ENCODE assay signal across 11 mouse cellular contexts in genomic region chr11:94600447-94600846, GRCm38 (mm10). TPM values are rescaled to one million over a fixed set of nuclear protein-coding genes. Genes with fewer than 3 reads are reported as not detected.
DNase-seq lines count a peak whose midpoint lies in the region; ATAC-seq and TF ChIP-seq lines count a peak whose summit lies in the region.
"Had no signal": no experiment of that assay in that cellular context is flagged by ENCODE, and none has a peak within 500 bp of the region (broad histone marks: within the 10 kb centered on the region; RNA-seq: fewer than 3 reads in every experiment).

No protein-coding gene starts in this region.

- no peak for ATAC-seq in forebrain, embryonic 14.5 days
- no peak for ATAC-seq in kidney, postnatal 0 days (replicated peaks; ENCODE audit: low FRiP score, low read depth)
- ATAC-seq in embryonic facial prominence, embryonic 14.5 days (ENCODE audit: low read depth), result no peak
- no peak for ATAC-seq in liver, embryonic 13.5 days (ENCODE audit: low read depth)

- H3K4me1 ChIP-seq in forebrain, embryonic 10.5 days, result peaks cover 29% of the 10 kb centered on the region
- no peaks in the 10 kb centered on the region for H3K4me1 ChIP-seq in forebrain, embryonic 14.5 days (ENCODE audit: control insufficient read depth, insufficient read depth, low read length)
- peaks cover 11% of the 10 kb centered on the region for H3K4me1 ChIP-seq in kidney, postnatal 0 days (replicated peaks; ENCODE audit: insufficient read depth, low read length)
- 0 out of 2 replicates have a peak, but pooled peaks cover 8% of the 10 kb centered on the region for H3K4me1 ChIP-seq in embryonic facial prominence, embryonic 14.5 days (ENCODE audit: control insufficient read depth, insufficient read depth, low read length)
- H3K4me1 ChIP-seq in liver, embryonic 13.5 days (replicated peaks), result peaks cover 28% of the 10 kb centered on the region

- no peak for TF ChIP-seq CTCF in kidney, postnatal 0 days (IDR thresholded peaks at IDR 0.05; ENCODE audit: low read depth)

- H3K36me3 ChIP-seq in forebrain, embryonic 10.5 days (replicated peaks), result peaks cover 11% of the 10 kb centered on the region
- no peaks in the 10 kb centered on the region for H3K36me3 ChIP-seq in forebrain, embryonic 14.5 days (ENCODE audit: control insufficient read depth, insufficient read depth, low read length)
- H3K36me3 ChIP-seq in kidney, postnatal 0 days (ENCODE audit: insufficient read depth, low read length), result no peaks in the 10 kb centered on the region
- no peaks in the 10 kb centered on the region for H3K36me3 ChIP-seq in embryonic facial prominence, embryonic 14.5 days (ENCODE audit: control insufficient read depth, insufficient read depth, low read length)
- H3K36me3 ChIP-seq in liver, embryonic 13.5 days, result no peaks in the 10 kb centered on the region

- H3K27ac ChIP-seq in forebrain, embryonic 10.5 days, result no peak overlapping the region
- no peak overlapping the region for H3K27ac ChIP-seq in forebrain, embryonic 14.5 days (ENCODE audit: low read depth, low read length)
- H3K27ac ChIP-seq in kidney, postnatal 0 days, result no peak overlapping the region
- H3K27ac ChIP-seq in embryonic facial prominence, embryonic 14.5 days (replicated peaks; ENCODE audit: low read depth, low read length), result no peak overlapping the region
- no peak overlapping the region for H3K27ac ChIP-seq in liver, embryonic 13.5 days
- H3K27ac ChIP-seq: liver, embryonic 14.5 days had no signal

- no peak overlapping the region for H3K9ac ChIP-seq in forebrain, embryonic 14.5 days (ENCODE audit: low read length)
- no peak overlapping the region for H3K9ac ChIP-seq in kidney, postnatal 0 days (ENCODE audit: low read depth, low read length)
- no peak overlapping the region for H3K9ac ChIP-seq in embryonic facial prominence, embryonic 14.5 days (ENCODE audit: low read depth, low read length)
- H3K9ac ChIP-seq in liver, embryonic 13.5 days, result no peak overlapping the region
- H3K9ac ChIP-seq: liver, embryonic 14.5 days had no signal

- 94% methylated on average over 7 of the region's 7 CpGs for WGBS in forebrain, embryonic 10.5 days
- 94% methylated on average over 7 of the region's 7 CpGs for WGBS in forebrain, embryonic 14.5 days
- 90% methylated on average over 7 of the region's 7 CpGs for WGBS in kidney, postnatal 0 days
- 88% methylated on average over 7 of the region's 7 CpGs for WGBS in embryonic facial prominence, embryonic 14.5 days
- WGBS in liver, embryonic 13.5 days (ENCODE audit: insufficient replicate concordance), result 79% methylated on average over 7 of the region's 7 CpGs

- H3K4me2 ChIP-seq in forebrain, embryonic 14.5 days (ENCODE audit: low read length), result no peak overlapping the region
- peak overlapping the region; percentile 58; the same call in 1 of the 2 replicates for H3K4me2 ChIP-seq in kidney, postnatal 0 days (ENCODE audit: low read length)
- peak overlapping the region; percentile 64 for H3K4me2 ChIP-seq in embryonic facial prominence, embryonic 14.5 days (ENCODE audit: low read depth, low read length)
- peak overlapping the region; percentile 68; the same call in 1 of the 2 replicates for H3K4me2 ChIP-seq in liver, embryonic 13.5 days

- H3K9me3 ChIP-seq in forebrain, embryonic 10.5 days, result no peaks in the 10 kb centered on the region
- no peaks in the 10 kb centered on the region for H3K9me3 ChIP-seq in forebrain, embryonic 14.5 days (replicated peaks; ENCODE audit: control insufficient read depth, low read length)
- no peaks in the 10 kb centered on the region for H3K9me3 ChIP-seq in kidney, postnatal 0 days (replicated peaks; ENCODE audit: low read length)
- no peaks in the 10 kb centered on the region for H3K9me3 ChIP-seq in embryonic facial prominence, embryonic 14.5 days (ENCODE audit: control insufficient read depth, low read length)
- no peaks in the 10 kb centered on the region for H3K9me3 ChIP-seq in liver, embryonic 13.5 days (replicated peaks)

- H3K27me3 ChIP-seq in forebrain, embryonic 10.5 days (ENCODE audit: poor library complexity, severe bottlenecking), result peaks cover 23% of the 10 kb centered on the region
- no peaks in the 10 kb centered on the region for H3K27me3 ChIP-seq in forebrain, embryonic 14.5 days (replicated peaks; ENCODE audit: control insufficient read depth, insufficient read depth, low read length)
- H3K27me3 ChIP-seq in kidney, postnatal 0 days (ENCODE audit: insufficient read depth, low read length), result no peaks in the 10 kb centered on the region
- H3K27me3 ChIP-seq in embryonic facial prominence, embryonic 14.5 days (replicated peaks; ENCODE audit: control insufficient read depth, insufficient read depth, low read length), result no peaks in the 10 kb centered on the region
- peaks cover 9% of the 10 kb centered on the region; the same call in 1 of the 2 replicates for H3K27me3 ChIP-seq in liver, embryonic 13.5 days

- H3K4me3 ChIP-seq in forebrain, embryonic 10.5 days, result peak overlapping the region; percentile 59; the same call in 1 of the 2 replicates
- H3K4me3 ChIP-seq in forebrain, embryonic 14.5 days (ENCODE audit: low read depth, low read length), result no peak overlapping the region
- H3K4me3 ChIP-seq in kidney, postnatal 0 days (replicated peaks; ENCODE audit: low read depth, low read length), result no peak overlapping the region
- no peak overlapping the region for H3K4me3 ChIP-seq in embryonic facial prominence, embryonic 14.5 days (ENCODE audit: low read depth, low read length)
- no peak overlapping the region for H3K4me3 ChIP-seq in liver, embryonic 13.5 days (replicated peaks)

- DNase-seq in forebrain, embryonic 10.5 days (ENCODE audit: extremely low spot score, low spot score), result no peak
- no peak for DNase-seq in forebrain, embryonic 14.5 days (ENCODE audit: low spot score)
- no peak for DNase-seq in kidney, postnatal 0 days (ENCODE audit: low spot score)
- no peak for DNase-seq in kidney, adult 18-20 months
- no peak for DNase-seq in embryonic facial prominence, embryonic 14.5 days (ENCODE audit: low spot score)
- no peak for DNase-seq in liver, embryonic 13.5 days
- no peak for DNase-seq in embryo, embryonic 10 days (ENCODE audit: low spot score)
- no peak for DNase-seq in embryo, embryonic 9.5 days (ENCODE audit: extremely low spot score)
- DNase-seq: cerebellum, adult 9-11 months had no signal

RNA-seq across cellular contexts. Expression of gene Acsf2, which starts 1.2 kb away (rescaled TPM):
- polyA plus RNA-seq in forebrain, embryonic 10.5 days (2016; fragmentation: Nextera tagmentation; extraction: Ambion mirVana), result 3.7 TPM in 2 replicates
- polyA plus RNA-seq in forebrain, embryonic 14.5 days (2014; fragmentation: Nextera tagmentation; extraction: Ambion mirVana), result 2.1 and 2.3 TPM in 2 replicates
- 6.6 and 7.0 TPM in 2 replicates for polyA plus RNA-seq in kidney, postnatal 0 days (2015; fragmentation: Nextera tagmentation; extraction: Ambion mirVana)
- polyA plus RNA-seq in embryonic facial prominence, embryonic 14.5 days (2014; fragmentation: Nextera tagmentation; extraction: Ambion mirVana), result 6.3 and 7.3 TPM in 2 replicates
- polyA plus RNA-seq in liver, embryonic 13.5 days (2015; fragmentation: Nextera tagmentation; extraction: Ambion mirVana), result 1.1 and 1.3 TPM in 2 replicates

RNA-seq across cellular contexts. Expression of gene Lrrc59, which starts 29.1 kb away (rescaled TPM):
- 283 and 286 TPM in 2 replicates for polyA plus RNA-seq in forebrain, embryonic 10.5 days (2016; fragmentation: Nextera tagmentation; extraction: Ambion mirVana)
- polyA plus RNA-seq in forebrain, embryonic 14.5 days (2014; fragmentation: Nextera tagmentation; extraction: Ambion mirVana), result 120 and 137 TPM in 2 replicates
- polyA plus RNA-seq in kidney, postnatal 0 days (2015; fragmentation: Nextera tagmentation; extraction: Ambion mirVana), result 119 and 135 TPM in 2 replicates
- polyA plus RNA-seq in embryonic facial prominence, embryonic 14.5 days (2014; fragmentation: Nextera tagmentation; extraction: Ambion mirVana), result 205 and 210 TPM in 2 replicates
- 133 and 148 TPM in 2 replicates for polyA plus RNA-seq in liver, embryonic 13.5 days (2015; fragmentation: Nextera tagmentation; extraction: Ambion mirVana)

RNA-seq across cellular contexts. Expression of gene Chad, which starts 35.6 kb away (rescaled TPM):
- polyA plus RNA-seq in forebrain, embryonic 10.5 days (2016; fragmentation: Nextera tagmentation; extraction: Ambion mirVana), result 0.09 and 0.21 TPM in 2 replicates
- polyA plus RNA-seq in forebrain, embryonic 14.5 days (2014; fragmentation: Nextera tagmentation; extraction: Ambion mirVana), result 0.17 TPM in 2 replicates
- polyA plus RNA-seq in kidney, postnatal 0 days (2015; fragmentation: Nextera tagmentation; extraction: Ambion mirVana), result 0.41 and 0.50 TPM in 2 replicates
- 9.5 and 10.1 TPM in 2 replicates for polyA plus RNA-seq in embryonic facial prominence, embryonic 14.5 days (2014; fragmentation: Nextera tagmentation; extraction: Ambion mirVana)
- polyA plus RNA-seq in liver, embryonic 13.5 days (2015; fragmentation: Nextera tagmentation; extraction: Ambion mirVana), result 0.13 TPM in 1 of 2 replicates, not detected in the other
- polyA plus RNA-seq: heart, embryonic 11.5 days had no signal

RNA-seq across cellular contexts. Expression of gene Rsad1, which starts 51.4 kb away (rescaled TPM):
- polyA plus RNA-seq in forebrain, embryonic 10.5 days (2016; fragmentation: Nextera tagmentation; extraction: Ambion mirVana), result 3.7 and 5.6 TPM in 2 replicates
- polyA plus RNA-seq in forebrain, embryonic 14.5 days (2014; fragmentation: Nextera tagmentation; extraction: Ambion mirVana), result 3.9 and 4.1 TPM in 2 replicates
- polyA plus RNA-seq in kidney, postnatal 0 days (2015; fragmentation: Nextera tagmentation; extraction: Ambion mirVana), result 4.0 and 5.6 TPM in 2 replicates
- 2.2 and 2.8 TPM in 2 replicates for polyA plus RNA-seq in embryonic facial prominence, embryonic 14.5 days (2014; fragmentation: Nextera tagmentation; extraction: Ambion mirVana)
- polyA plus RNA-seq in liver, embryonic 13.5 days (2015; fragmentation: Nextera tagmentation; extraction: Ambion mirVana), result 1.6 and 2.5 TPM in 2 replicates

RNA-seq across cellular contexts. Expression of gene Mrpl27, which starts 53.1 kb away (rescaled TPM):
- polyA plus RNA-seq in forebrain, embryonic 10.5 days (2016; fragmentation: Nextera tagmentation; extraction: Ambion mirVana), result 135 and 142 TPM in 2 replicates
- polyA plus RNA-seq in forebrain, embryonic 14.5 days (2014; fragmentation: Nextera tagmentation; extraction: Ambion mirVana), result 100 and 111 TPM in 2 replicates
- polyA plus RNA-seq in kidney, postnatal 0 days (2015; fragmentation: Nextera tagmentation; extraction: Ambion mirVana), result 135 and 144 TPM in 2 replicates
- 98.3 and 105 TPM in 2 replicates for polyA plus RNA-seq in embryonic facial prominence, embryonic 14.5 days (2014; fragmentation: Nextera tagmentation; extraction: Ambion mirVana)
- 90.2 and 91.3 TPM in 2 replicates for polyA plus RNA-seq in liver, embryonic 13.5 days (2015; fragmentation: Nextera tagmentation; extraction: Ambion mirVana)
